Comparison of ENCODE assay signal across 23 mouse cellular contexts in the genomic region with DNA sequence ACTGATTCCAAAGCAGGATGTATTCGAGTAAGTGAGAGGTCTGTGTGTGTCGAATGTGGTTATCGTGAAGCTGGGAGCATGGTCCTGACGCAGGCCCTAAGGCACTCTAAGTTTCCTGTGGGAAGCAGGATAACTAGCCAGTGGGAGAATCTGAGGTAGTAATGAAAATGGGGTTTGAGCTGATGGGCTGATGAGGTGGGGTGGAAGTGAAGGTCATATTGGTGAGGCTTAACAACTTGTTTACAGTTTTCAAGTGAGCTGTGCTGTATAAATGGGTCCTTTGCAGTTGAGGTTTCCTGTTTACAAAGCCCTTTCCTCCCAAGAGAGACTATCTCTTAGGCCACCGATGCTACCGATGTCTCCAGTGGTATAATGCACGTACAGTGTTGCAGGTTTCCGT. TPM values are rescaled to one million over a fixed set of nuclear protein-coding genes. Genes with fewer than 3 reads are reported as not detected.
DNase-seq lines count a peak whose midpoint lies in the region; ATAC-seq and TF ChIP-seq lines count a peak whose summit lies in the region.
"Had no signal": no experiment of that assay in that cellular context is flagged by ENCODE, and none has a peak within 500 bp of the region (broad histone marks: within the 10 kb centered on the region; RNA-seq: fewer than 3 reads in every experiment).

No protein-coding gene starts in this region.

- ATAC-seq in CD4-positive, CD25-positive, alpha-beta regulatory T cell, adult 4 months = peak; percentile 32
- ATAC-seq in neutrophil, adult 5-6 weeks (ENCODE audit: extremely low read depth, insufficient number of reproducible peaks, low FRiP score, poor library complexity, severe bottlenecking) = peak; percentile 25; the same call in 1 of the 2 replicates
- ATAC-seq: forebrain, embryonic 16.5 days; hindbrain, embryonic 16.5 days; Patski had no signal

- DNase-seq in spleen, adult 2 months (ENCODE audit: low read depth in 1 of 2, low spot score in 2 of 2) = no peak
- no peak for DNase-seq in spleen, postnatal 4 days (ENCODE audit: low spot score in 2 of 2)
- DNase-seq in heart, postnatal 36 days = no peak
- no peak for DNase-seq in heart, adult 8-10 months (ENCODE audit: low spot score)
- no peak for DNase-seq in retina, postnatal 1 day
- DNase-seq: adrenal gland, adult 8-10 months; adrenal gland, postnatal 36 days; cerebellum, adult 11-12 months; cerebellum, adult 9-11 months; cerebellum, postnatal 36 days; gastrocnemius, postnatal 14 days; heart, postnatal 4 days had no signal

- WGBS in spleen, adult 2 months = 10% methylated on average over 8 of the region's 8 CpGs
- 17% methylated on average over 8 of the region's 8 CpGs for WGBS in bone marrow, adult 2 months

- H3K36me3 ChIP-seq in spleen, adult 2 months (ENCODE audit: control insufficient read depth, insufficient read depth, low read length) = no peaks in the 10 kb centered on the region
- H3K36me3 ChIP-seq: embryonic facial prominence, embryonic 13.5 days; heart, embryonic 13.5 days; hindbrain, embryonic 12.5 days had no signal

- no peak overlapping the region for H3K4me3 ChIP-seq in spleen, adult 2 months (ENCODE audit: extremely low read depth, insufficient read depth, insufficient read length)
- no peak overlapping the region for H3K4me3 ChIP-seq in bone marrow, adult 2 months (replicated peaks; ENCODE audit: control insufficient read depth, low read depth, low read length)
- H3K4me3 ChIP-seq: embryonic facial prominence, embryonic 13.5 days; forebrain, embryonic 12.5 days; heart, adult 2 months; heart, embryonic 13.5 days; hindbrain, embryonic 12.5 days had no signal

- H3K27ac ChIP-seq in spleen, adult 2 months (ENCODE audit: insufficient read depth, low read length) = peak overlapping the region; percentile 49
- peak overlapping the region; percentile 27; the same call in 1 of the 2 replicates for H3K27ac ChIP-seq in bone marrow, adult 2 months (ENCODE audit: control insufficient read depth, insufficient read depth, low read depth, low read length, poor library complexity)
- H3K27ac ChIP-seq: embryonic facial prominence, embryonic 13.5 days; forebrain, embryonic 12.5 days; heart, adult 2 months; heart, embryonic 13.5 days; hindbrain, embryonic 12.5 days had no signal

- intact Hi-C loops in heart, postnatal 36 days (cut with DNase I) = no loop called here

- no peak for TF ChIP-seq POLR2A in spleen, adult 2 months (IDR thresholded peaks at IDR 0.05; ENCODE audit: low read depth, low read length)
- TF ChIP-seq POLR2A in bone marrow, adult 2 months (IDR thresholded peaks at IDR 0.05; ENCODE audit: borderline replicate concordance, control insufficient read depth, low read depth, low read length) = no peak

- H3K4me1 ChIP-seq in spleen, adult 2 months (ENCODE audit: control insufficient read depth, insufficient read depth, insufficient read length) = peaks cover 11% of the 10 kb centered on the region; the same call in 1 of the 2 replicates
- peaks cover 1% of the 10 kb centered on the region; the same call in 1 of the 2 replicates for H3K4me1 ChIP-seq in bone marrow, adult 2 months (ENCODE audit: control insufficient read depth, insufficient read depth, low read length)
- H3K4me1 ChIP-seq: heart, embryonic 13.5 days had no signal

- no peaks in the 10 kb centered on the region for H3K27me3 ChIP-seq in spleen, adult 2 months (ENCODE audit: control insufficient read depth, insufficient read depth, low read length)
- H3K27me3 ChIP-seq: embryonic facial prominence, embryonic 13.5 days; forebrain, embryonic 12.5 days; heart, embryonic 13.5 days; hindbrain, embryonic 12.5 days; Patski had no signal

- no peak for TF ChIP-seq CTCF in spleen, adult 2 months (IDR thresholded peaks at IDR 0.05; ENCODE audit: extremely low read depth, insufficient read depth, insufficient read length, insufficient replicate concordance)
- no peak for TF ChIP-seq CTCF in bone marrow, adult 2 months (IDR thresholded peaks at IDR 0.05; ENCODE audit: control insufficient read depth, insufficient read depth, low read length)

RNA-seq across cellular contexts. Expression of a gene that starts 36.1 kb away (rescaled TPM):
- 0.35 and 0.54 TPM in 2 replicates for polyA plus RNA-seq in spleen, adult 2 months (2012; rRNA removed)
- polyA plus RNA-seq in CD4-positive, CD25-positive, alpha-beta regulatory T cell, adult 4 months (2017; shearing (Covaris generic)) = under 1 TPM; 0.29 to 0.32 TPM
- not detected in 2 replicates for polyA plus RNA-seq in bone marrow, adult 2 months (2011; ENCODE audit: insufficient read depth, insufficient read length, low replicate concordance, missing spikeins)
- total RNA-seq in neutrophil, adult 5-6 weeks (2017) = 1.4 and 7.1 TPM in 2 replicates
- under 1 TPM in 1 of 2 experiments, not detected in 1; 0.56 TPM for total RNA-seq in heart, postnatal 36 days (2021)
- 1 to 10 TPM in 1 of 4 experiments, under 1 TPM in 2, not detected in 1; 0.41 to 1.2 (median 0.55) TPM for total RNA-seq in heart, adult 8-10 months (2022)
- polyA plus RNA-seq: heart, adult 2 months had no signal
